Mouse (Mus musculus): Measurements from ENCODE around the gene Enox2. TPM values are rescaled to one million over a fixed set of nuclear protein-coding genes. Genes with fewer than 3 reads are reported as not detected.

Enox2 gene
- 10 to 100 TPM in 1 of 2 experiments, 1 to 10 TPM in 1; 8.7 to 10.3 TPM for polyA plus RNA-seq (2017; shearing (Covaris generic))

DNA sequence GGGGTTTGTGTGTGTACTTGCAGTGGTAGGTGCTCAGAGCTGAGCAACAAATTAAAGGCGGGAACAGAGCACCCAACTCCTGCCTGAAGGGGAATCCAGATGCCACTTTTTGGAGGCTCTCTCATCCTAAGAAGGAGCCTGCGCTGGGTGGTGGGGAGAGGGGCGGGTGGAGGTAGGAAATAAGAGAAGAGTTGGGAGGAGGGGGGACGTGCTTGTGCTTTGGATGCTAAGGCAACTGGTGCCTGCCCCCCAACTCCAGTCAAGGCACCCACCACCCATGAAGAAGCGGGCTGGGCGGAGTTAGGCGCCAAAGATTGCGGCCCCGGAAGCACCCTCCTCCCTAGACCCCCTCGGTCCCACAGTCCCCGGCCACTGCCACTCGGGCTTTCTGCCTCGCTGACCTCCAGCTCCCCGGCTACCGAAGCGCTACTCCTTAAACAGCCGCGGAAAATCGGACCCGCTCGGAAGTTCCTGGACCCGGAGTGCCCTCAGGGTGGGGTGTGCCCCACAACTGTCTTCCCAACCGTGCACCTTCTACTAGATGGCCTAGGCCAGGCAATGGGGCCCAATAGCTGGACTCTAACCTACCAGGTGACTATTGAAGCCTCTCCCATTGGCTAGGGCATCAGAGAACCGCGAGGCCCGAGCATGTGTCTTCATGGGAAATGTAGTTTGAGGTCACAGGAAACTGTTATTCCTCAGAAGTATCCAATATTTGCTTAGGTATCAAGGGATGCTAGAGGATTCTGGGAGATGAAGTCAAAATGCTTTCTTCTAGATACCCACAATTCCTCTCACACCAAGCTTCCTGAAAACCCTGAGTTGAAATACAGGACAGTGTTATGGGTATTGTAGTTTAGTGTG is at the start of gene Enox2:
Gene Enox2 (minus strand): TSS at position 560 of the 864 bp plus-strand sequence.

Other genes starting within 250 kb of the Enox2 start
- gene Arhgap36, start 175.7 kb upstream of the Enox2 start, polyA plus RNA-seq (2017; shearing (Covaris generic)) = not detected